Mouse (Mus musculus): ENCODE measurements at regions not wholly inside any gene's neighbourhood (a gene's known extent, or its start where the extent isn't known, plus 50 kb on each side); places are given as distances from the start of the nearest gene placed in this dataset.

DNA sequence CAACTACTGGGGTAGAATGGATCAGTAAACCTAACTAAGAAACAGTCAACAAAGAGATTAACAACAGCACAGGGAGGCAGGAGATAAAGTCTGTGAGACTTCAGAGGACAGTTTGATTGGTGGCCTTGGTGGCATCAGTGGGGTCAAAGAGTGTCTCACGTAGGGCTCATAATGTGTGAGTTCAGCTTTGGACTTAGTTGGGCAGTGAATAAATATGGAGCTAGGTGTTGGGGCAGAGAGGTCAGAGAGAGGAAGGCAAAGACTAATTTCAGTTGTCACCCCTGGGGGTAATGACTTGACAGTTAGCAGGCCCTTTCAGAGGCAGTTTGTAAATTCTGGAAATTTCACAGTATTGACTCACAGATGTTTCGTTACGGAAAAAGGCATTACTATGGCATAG, 75.8 kb downstream of the Phlda1 start:
- Histone ChIP-seq H3K4me3 (replicated peaks in 1 of 3; ENCODE audit: low read depth in 2 of 3, low read length in 2 of 3, poor library complexity in 1 of 3) (no peak overlapping the region), H3K9ac (ENCODE audit: insufficient read depth, low read depth) (no peak overlapping the region), H3K27me3 (replicated peaks) (no peaks in the 10 kb centered on the region), H3K27ac (ENCODE audit: insufficient read depth, low read depth) (no peak overlapping the region), H3K79me2 (replicated peaks; ENCODE audit: control insufficient read depth, extremely low read depth, insufficient read depth, poor library complexity, severe bottlenecking) (no peaks in the 10 kb centered on the region), H3K36me3 (replicated peaks in 1 of 2; ENCODE audit: control insufficient read depth in 1 of 2, insufficient read depth in 1 of 2, low read length in 1 of 2) (no peaks in the 10 kb centered on the region), H3K4me2 (ENCODE audit: insufficient read depth, low read depth, poor library complexity, severe bottlenecking) (no peak overlapping the region), H3K4me1 (ENCODE audit: control insufficient read depth in 1 of 2, insufficient read depth in 2 of 2) (peaks cover 0 to 7% of the 10 kb centered on the region in 2 experiments; a peak in 1 of 4 replicates), H3K9me3 (replicated peaks; ENCODE audit: low read length) (no peaks in the 10 kb centered on the region)
- in situ Hi-C loops (cut with MboI; ENCODE audit: low pct_ligation_motif_present, low pct_unique_long_range_greater_than_20kb, low sequenced_read_pairs), result no loop called here
- TF ChIP-seq IRF4 (IDR thresholded peaks at IDR 0.05; ENCODE audit: low read depth, low read length) (no peak), ETS1 (conservative IDR thresholded peaks at IDR 0.05; ENCODE audit: low read depth, low read length) (no peak), TBP (conservative IDR thresholded peaks at IDR 0.05; ENCODE audit: low read depth, low read length) (no peak), BHLHE40 (IDR thresholded peaks at IDR 0.05; ENCODE audit: low read depth, low read length) (no peak), MXI1 (IDR thresholded peaks at IDR 0.05; ENCODE audit: low read depth, low read length) (no peak), MAFK (IDR thresholded peaks at IDR 0.05; ENCODE audit: insufficient replicate concordance, low read length) (no peak), JUN (IDR thresholded peaks at IDR 0.05; ENCODE audit: insufficient read depth, low read depth, low read length) (no peak), NELFE (IDR thresholded peaks at IDR 0.05; ENCODE audit: low read depth, low read length) (no peak)
- dilution Hi-C loops (cut with MboI; ENCODE audit: extremely low pct_ligation_motif_present, extremely low pct_unique_long_range_greater_than_20kb, low sequenced_read_pairs), result no loop called here
- no peak for DNase-seq (ENCODE audit: extremely low read depth)

DNA sequence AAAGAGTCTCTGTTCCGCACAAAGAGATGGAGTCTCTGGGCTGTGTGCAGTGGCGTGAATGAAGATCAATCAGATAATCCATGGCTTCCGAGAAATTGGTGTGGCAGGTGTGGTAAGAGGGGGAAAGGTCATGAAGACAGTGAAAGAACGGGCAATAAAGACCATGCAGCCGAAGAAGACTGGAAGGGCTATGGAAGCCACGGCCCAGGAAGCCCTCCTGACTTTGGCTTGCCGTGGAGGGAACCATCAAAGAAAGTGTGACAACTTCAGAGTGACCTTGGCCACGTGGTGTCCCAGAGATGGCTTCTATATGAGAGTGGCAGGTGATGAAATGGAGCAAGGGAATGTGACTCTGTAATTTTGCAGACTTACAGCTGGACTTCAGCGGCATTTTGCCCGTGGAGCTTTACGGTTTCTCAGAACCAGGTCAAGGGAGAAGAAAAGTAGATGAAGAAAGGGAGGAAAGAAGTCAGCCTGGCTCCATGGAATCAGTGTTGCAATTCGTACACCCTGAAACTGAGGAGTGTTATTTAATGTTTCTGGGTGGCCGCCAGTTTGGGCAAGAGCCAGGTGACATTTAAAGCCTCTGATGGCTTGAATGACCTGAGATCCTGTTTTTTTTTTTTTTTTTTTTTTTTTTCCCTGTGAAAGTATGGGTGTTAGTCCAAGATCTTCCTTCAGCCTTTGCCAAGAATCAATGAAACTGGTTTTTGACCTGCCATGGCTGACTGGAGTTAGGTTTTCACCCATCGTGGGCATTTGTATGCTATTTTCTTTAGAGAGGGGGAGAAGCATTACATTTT, 76.4 kb downstream of the Phlda1 start:
- Histone ChIP-seq H3K4me3 (replicated peaks in 1 of 3; ENCODE audit: low read depth in 2 of 3, low read length in 2 of 3, poor library complexity in 1 of 3) (no peak overlapping the region), H3K9ac (ENCODE audit: insufficient read depth, low read depth) (no peak overlapping the region), H3K4me1 (ENCODE audit: control insufficient read depth in 1 of 2, insufficient read depth in 2 of 2) (peaks cover 0 to 4% of the 10 kb centered on the region in 2 experiments; a peak in 1 of 4 replicates), H3K27me3 (replicated peaks) (no peaks in the 10 kb centered on the region), H3K36me3 (replicated peaks in 1 of 2; ENCODE audit: control insufficient read depth in 1 of 2, insufficient read depth in 1 of 2, low read length in 1 of 2) (no peaks in the 10 kb centered on the region), H3K9me3 (replicated peaks; ENCODE audit: low read length) (no peaks in the 10 kb centered on the region), H3K27ac (ENCODE audit: insufficient read depth, low read depth) (no peak overlapping the region), H3K79me2 (replicated peaks; ENCODE audit: control insufficient read depth, extremely low read depth, insufficient read depth, poor library complexity, severe bottlenecking) (no peaks in the 10 kb centered on the region), H3K4me2 (ENCODE audit: insufficient read depth, low read depth, poor library complexity, severe bottlenecking) (peak overlapping the region; percentile 36; the same call in 1 of the 2 replicates)
- no peak for DNase-seq (ENCODE audit: extremely low read depth)
- dilution Hi-C loops (cut with MboI; ENCODE audit: extremely low pct_ligation_motif_present, extremely low pct_unique_long_range_greater_than_20kb, low sequenced_read_pairs) (no loop called here), in situ Hi-C loops (cut with MboI; ENCODE audit: low pct_ligation_motif_present, low pct_unique_long_range_greater_than_20kb, low sequenced_read_pairs) (no loop called here)
- TF ChIP-seq ZNF384 (IDR thresholded peaks at IDR 0.05; ENCODE audit: low read depth, low read length) (peak; percentile 45), BHLHE40 (IDR thresholded peaks at IDR 0.05; ENCODE audit: low read depth, low read length) (no peak)

DNA sequence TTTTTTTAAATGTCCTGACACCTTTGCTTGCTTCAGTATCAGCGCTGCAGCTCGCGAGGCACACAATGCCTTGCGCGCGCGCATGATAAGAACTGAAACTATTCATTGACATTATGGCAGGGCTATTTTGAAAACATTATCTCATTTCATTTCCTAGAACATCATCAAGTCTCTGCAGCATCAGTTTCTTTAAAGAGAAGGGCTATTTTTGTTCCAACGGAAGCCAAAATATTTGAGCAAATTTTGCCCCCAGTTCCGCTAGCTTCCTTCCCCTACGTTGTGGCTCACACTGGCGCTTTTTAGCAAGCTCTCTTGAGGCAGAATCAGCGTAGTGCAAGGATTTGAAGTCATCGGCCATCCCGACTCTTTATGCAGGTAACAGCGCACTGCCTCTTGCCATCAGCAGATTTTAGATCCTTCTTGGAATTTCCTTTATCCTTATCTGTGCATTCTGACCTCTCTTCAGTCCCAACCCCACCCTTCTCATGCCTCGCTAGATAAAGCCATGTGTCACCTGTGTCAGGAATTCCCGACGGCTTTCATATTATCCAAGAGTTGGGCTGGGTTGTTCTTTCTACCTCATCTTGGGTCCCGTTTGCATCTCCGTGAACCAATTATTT, 77.1 kb downstream of the Phlda1 start:
- H3K27me3 ChIP-seq (replicated peaks), result no peaks in the 10 kb centered on the region
- no peaks in the 10 kb centered on the region for H3K36me3 ChIP-seq (replicated peaks in 1 of 2; ENCODE audit: control insufficient read depth in 1 of 2, insufficient read depth in 1 of 2, low read length in 1 of 2)
- no peaks in the 10 kb centered on the region for H3K79me2 ChIP-seq (replicated peaks; ENCODE audit: control insufficient read depth, extremely low read depth, insufficient read depth, poor library complexity, severe bottlenecking)
- peak; percentile 64 for DNase-seq (ENCODE audit: extremely low read depth)
- H3K27ac ChIP-seq (ENCODE audit: insufficient read depth, low read depth), result no peak overlapping the region
- H3K4me3 ChIP-seq (replicated peaks in 1 of 3; ENCODE audit: low read depth in 2 of 3, low read length in 2 of 3, poor library complexity in 1 of 3), result no peak overlapping the region
- peaks cover 2 to 9% of the 10 kb centered on the region in 2 experiments; a peak in 2 of 4 replicates for H3K4me1 ChIP-seq (ENCODE audit: control insufficient read depth in 1 of 2, insufficient read depth in 2 of 2)
- in situ Hi-C loops (cut with MboI; ENCODE audit: low pct_ligation_motif_present, low pct_unique_long_range_greater_than_20kb, low sequenced_read_pairs) (no loop called here), dilution Hi-C loops (cut with MboI; ENCODE audit: extremely low pct_ligation_motif_present, extremely low pct_unique_long_range_greater_than_20kb, low sequenced_read_pairs) (no loop called here)
- 0 out of 2 replicates have a peak overlapping the region, but pooled peaks have one; percentile 13 for H3K9ac ChIP-seq (ENCODE audit: insufficient read depth, low read depth)
- peak overlapping the region; percentile 57 for H3K4me2 ChIP-seq (ENCODE audit: insufficient read depth, low read depth, poor library complexity, severe bottlenecking)
- no peaks in the 10 kb centered on the region for H3K9me3 ChIP-seq (replicated peaks; ENCODE audit: low read length)
- TF ChIP-seq CTCF (conservative IDR thresholded peaks at IDR 0.05 in 1 of 2, IDR thresholded peaks at IDR 0.05 in 1 of 2; ENCODE audit: low read depth in 2 of 2, low read length in 2 of 2) (no peak), JUND (conservative IDR thresholded peaks at IDR 0.05; ENCODE audit: low read depth, low read length) (no peak), USF2 (conservative IDR thresholded peaks at IDR 0.05; ENCODE audit: low read depth, low read length) (no peak), MAX (IDR thresholded peaks at IDR 0.05; ENCODE audit: low read length) (0 out of 2 replicates have a peak, but pooled peaks have one; percentile 25), BHLHE40 (IDR thresholded peaks at IDR 0.05; ENCODE audit: low read depth, low read length) (0 out of 2 replicates have a peak, but pooled peaks have one; percentile 33), PAX5 (IDR thresholded peaks at IDR 0.05; ENCODE audit: low read length) (no peak), USF1 (IDR thresholded peaks at IDR 0.05; ENCODE audit: low read depth, low read length) (no peak), NELFE (IDR thresholded peaks at IDR 0.05; ENCODE audit: low read depth, low read length) (no peak), SMC3 (IDR thresholded peaks at IDR 0.05; ENCODE audit: low read depth, low read length) (no peak), RAD21 (IDR thresholded peaks at IDR 0.05; ENCODE audit: low read depth, low read length) (no peak), IRF4 (IDR thresholded peaks at IDR 0.05; ENCODE audit: low read depth, low read length) (no peak), SIN3A (IDR thresholded peaks at IDR 0.05; ENCODE audit: low read length) (no peak), ZNF384 (IDR thresholded peaks at IDR 0.05; ENCODE audit: low read depth, low read length) (0 out of 2 replicates have a peak, but pooled peaks have one; percentile 22), NRF1 (IDR thresholded peaks at IDR 0.05; ENCODE audit: low read depth, low read length) (peak; percentile 70), MAZ (IDR thresholded peaks at IDR 0.05; ENCODE audit: low read depth, low read length) (no peak), KAT2A (IDR thresholded peaks at IDR 0.05; ENCODE audit: insufficient replicate concordance, low read length) (no peak), CHD2 (IDR thresholded peaks at IDR 0.05; ENCODE audit: low read length) (no peak), CHD1 (IDR thresholded peaks at IDR 0.05; ENCODE audit: low read depth, low read length) (no peak)
